In the genomic region with DNA sequence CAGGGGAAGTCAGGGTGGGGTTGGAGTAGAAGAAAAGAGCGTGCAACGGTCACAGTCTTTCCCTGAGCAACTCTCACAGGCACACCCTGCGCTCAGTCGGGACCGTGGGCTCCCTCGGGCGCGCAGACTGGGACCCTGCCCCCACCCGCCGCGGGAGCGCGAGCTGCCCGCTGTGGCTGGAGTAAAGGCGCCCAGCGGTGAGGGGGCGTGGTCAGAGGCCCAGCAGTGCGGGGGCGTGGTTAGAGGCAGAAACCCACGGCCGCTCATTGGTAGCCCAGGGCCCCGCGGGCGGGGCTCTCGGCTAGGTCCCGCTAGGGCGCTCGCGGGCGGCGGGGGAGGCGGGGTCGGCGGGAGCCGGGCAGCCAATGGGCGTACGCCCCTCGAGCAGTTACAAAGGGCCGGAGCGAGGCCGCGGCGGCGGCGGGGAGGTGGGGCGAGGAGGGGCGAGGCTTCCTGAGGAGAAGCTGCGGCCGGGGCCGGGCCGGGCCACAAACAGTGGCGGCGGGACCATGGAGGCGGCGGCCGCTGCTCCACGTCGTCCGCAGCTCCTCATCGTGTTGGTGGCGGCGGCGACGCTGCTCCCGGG, we compare ENCODE assay signal across 1 mouse cellular context.
TF ChIP-seq lines count a peak whose summit lies in the region.

Tgfbr1 (plus strand) TSS at position 420 of the 586 bp plus-strand sequence.

TF ChIP-seq in CH12.LX, 34 proteins besides CTCF, POLR2A, EP300 and RAD21 (continued from another document):
- TF ChIP-seq KAT2A (IDR thresholded peaks at IDR 0.05; ENCODE audit: insufficient replicate concordance, low read length) = 0 out of 2 replicates have a peak, but pooled peaks have one; percentile 16
